Mouse (Mus musculus) erythroid progenitor cell, adult 5-6 weeks (primary cell): Measurements from ENCODE around the gene Gsk3b. TPM values are rescaled to one million over a fixed set of nuclear protein-coding genes. Genes with fewer than 3 reads are reported as not detected.

ENCODE experiments used
- ATAC-seq: replicated peaks from 2 replicates; pipeline ENCODE4 v1.8.0; 2016; ENCODE audit warnings: moderate number of reproducible peaks, mild to moderate bottlenecking, moderate TSS enrichment, inconsistent platforms; ENCODE audit not compliant: poor library complexity, low FRiP score, severe bottlenecking
- total RNA-seq, 2 experiments: library from RNA; stranded (forward) in 1 of 2; stranded (reverse) in 1 of 2; fragments of 150-400 nt in 1 of 2; fragments of 186-747, 209-891 nt in 1 of 2; gene quantifications; 2 replicates each; pipeline versions ENCODE4 v1.2.3 to v1.2.4; 2015 to 2017; ENCODE audit warnings: low replicate concordance in 2 of 2

Gsk3b gene
- total RNA-seq, 2 experiments from 2014 or later = 55.3 to 55.7 TPM

- no peak for ATAC-seq
Observed at GRCm38 (mm10) chr16:38271601-38272000, 182.8 kb downstream of the Gsk3b start.

GRCm38 (mm10) chr16:38272483-38272882 lies 183.7 kb downstream of the Gsk3b start:
- no peak for ATAC-seq

GRCm38 (mm10) chr16:38274737-38275136 lies 185.9 kb downstream of the Gsk3b start:
- ATAC-seq = no peak

GRCm38 (mm10) chr16:38279794-38280193 lies 191.0 kb downstream of the Gsk3b start:
- no peak for ATAC-seq

- ATAC-seq = no peak
Observed at GRCm38 (mm10) chr16:38280951-38281350, 192.2 kb downstream of the Gsk3b start.

- ATAC-seq = no peak
Observed at GRCm38 (mm10) chr16:38282559-38283160, 193.9 kb downstream of the Gsk3b start.

GRCm38 (mm10) chr16:38283300-38283699 lies 194.5 kb downstream of the Gsk3b start:
- ATAC-seq = no peak

- ATAC-seq = no peak
Observed at GRCm38 (mm10) chr16:38285801-38286200, 197.0 kb downstream of the Gsk3b start.

- ATAC-seq = no peak
Observed at GRCm38 (mm10) chr16:38286541-38286940, 197.7 kb downstream of the Gsk3b start.

GRCm38 (mm10) chr16:38287357-38287756 lies 198.6 kb downstream of the Gsk3b start:
- ATAC-seq = no peak

- no peak for ATAC-seq
Observed at GRCm38 (mm10) chr16:38287762-38288161, 199.0 kb downstream of the Gsk3b start.

- ATAC-seq = no peak
Observed at GRCm38 (mm10) chr16:38288851-38289250, 200.1 kb downstream of the Gsk3b start.

GRCm38 (mm10) chr16:38290151-38290550 lies 201.3 kb downstream of the Gsk3b start:
- ATAC-seq = no peak

- ATAC-seq = no peak
Observed at GRCm38 (mm10) chr16:38294685-38295348, 206.0 kb downstream of the Gsk3b start, which contains the start of gene Nr1i2. TSS of gene Nr1i2 (minus strand) at chr16:38294824.

GRCm38 (mm10) chr16:38295349-38295930 lies 206.6 kb downstream of the Gsk3b start:
- ATAC-seq = no peak

Other genes with a start within 250 kb of the Gsk3b start
- not detected in 2 replicates for gene Gm36028, start 227.9 kb upstream of the Gsk3b start, total RNA-seq (2015; ENCODE audit: low replicate concordance)
- gene Gm36028, start 227.9 kb upstream of the Gsk3b start, total RNA-seq (2017; ENCODE audit: low replicate concordance) = not detected in 2 replicates
- 8.8 and 9.7 TPM in 2 replicates for gene Lrrc58, start 220.6 kb upstream of the Gsk3b start, total RNA-seq (2015; ENCODE audit: low replicate concordance)
- gene Lrrc58, start 220.6 kb upstream of the Gsk3b start, total RNA-seq (2017; ENCODE audit: low replicate concordance) = 3.9 and 4.7 TPM in 2 replicates
- not detected in 2 replicates for gene Gpr156, start 172.5 kb upstream of the Gsk3b start, total RNA-seq (2015; ENCODE audit: low replicate concordance)
- gene Gpr156, start 172.5 kb upstream of the Gsk3b start, total RNA-seq (2017; ENCODE audit: low replicate concordance) = not detected in 2 replicates
- not detected in 2 replicates for gene Nr1i2, start 205.8 kb downstream of the Gsk3b start, total RNA-seq (2015; ENCODE audit: low replicate concordance)
- gene Nr1i2, start 205.8 kb downstream of the Gsk3b start, total RNA-seq (2017; ENCODE audit: low replicate concordance) = not detected in 2 replicates